Comparison of ENCODE assay signal across 8 mouse cellular contexts in genomic region chr17:46162951-46163421, GRCm38 (mm10). TPM values are rescaled to one million over a fixed set of nuclear protein-coding genes. Genes with fewer than 3 reads are reported as not detected.
DNase-seq lines count a peak whose midpoint lies in the region; ATAC-seq and TF ChIP-seq lines count a peak whose summit lies in the region.

No protein-coding gene starts in this region.

- peak overlapping the region; percentile 88 for H3K4me3 ChIP-seq in heart, embryonic 15.5 days
- peak overlapping the region; percentile 96 for H3K4me3 ChIP-seq in liver, embryonic 13.5 days (replicated peaks)
- peak overlapping the region; percentile 55 for H3K4me3 ChIP-seq in spleen, adult 2 months (ENCODE audit: extremely low read depth, insufficient read depth, insufficient read length)

- no peak for TF ChIP-seq POLR2A in spleen, adult 2 months (IDR thresholded peaks at IDR 0.05; ENCODE audit: low read depth, low read length)

- 57% methylated on average over 9 of the region's 9 CpGs for WGBS in heart, embryonic 15.5 days
- 25% methylated on average over 9 of the region's 9 CpGs for WGBS in liver, embryonic 13.5 days (ENCODE audit: insufficient replicate concordance)
- WGBS in spleen, adult 2 months, result 2% methylated on average over 9 of the region's 9 CpGs

- peak; percentile 63 for DNase-seq in cerebellum, adult 9-11 months
- no peak for DNase-seq in cerebellum, adult 8-10 months
- peak; percentile 92 for DNase-seq in CD4-positive helper T cell, adult 2 months (ENCODE audit: low read depth, low spot score)
- DNase-seq in liver, embryonic 13.5 days, result no peak
- DNase-seq in spleen, adult 2 months (ENCODE audit: low read depth in 1 of 2, low spot score in 2 of 2), result peak; percentile 50 to 56
- no peak for DNase-seq in c-Kit-positive CD71-positive TER-119-positive erythroid progenitor cells, embryonic 14.5 days (ENCODE audit: low spot score)
- no peak for DNase-seq in adipocyte (ENCODE audit: low spot score)

- H3K4me1 ChIP-seq in heart, embryonic 15.5 days (replicated peaks), result peaks cover 31% of the 10 kb centered on the region
- peaks cover 40% of the 10 kb centered on the region for H3K4me1 ChIP-seq in liver, embryonic 13.5 days (replicated peaks)
- H3K4me1 ChIP-seq in spleen, adult 2 months (ENCODE audit: control insufficient read depth, insufficient read depth, insufficient read length), result peaks cover 12% of the 10 kb centered on the region; the same call in 1 of the 2 replicates

- TF ChIP-seq CTCF in spleen, adult 2 months (IDR thresholded peaks at IDR 0.05; ENCODE audit: extremely low read depth, insufficient read depth, insufficient read length, insufficient replicate concordance), result no peak

- no peak overlapping the region for H3K9ac ChIP-seq in heart, embryonic 15.5 days
- H3K9ac ChIP-seq in liver, embryonic 13.5 days, result peak overlapping the region; percentile 97

- no peaks in the 10 kb centered on the region for H3K27me3 ChIP-seq in heart, embryonic 15.5 days
- no peaks in the 10 kb centered on the region for H3K27me3 ChIP-seq in liver, embryonic 13.5 days
- no peaks in the 10 kb centered on the region for H3K27me3 ChIP-seq in spleen, adult 2 months (ENCODE audit: control insufficient read depth, insufficient read depth, low read length)

- peaks cover 36% of the 10 kb centered on the region for H3K36me3 ChIP-seq in heart, embryonic 15.5 days
- H3K36me3 ChIP-seq in liver, embryonic 13.5 days, result peaks cover 65% of the 10 kb centered on the region
- H3K36me3 ChIP-seq in spleen, adult 2 months (ENCODE audit: control insufficient read depth, insufficient read depth, low read length), result peaks cover 31% of the 10 kb centered on the region

- peak overlapping the region; percentile 73 for H3K4me2 ChIP-seq in heart, embryonic 15.5 days
- peak overlapping the region; percentile 92 for H3K4me2 ChIP-seq in liver, embryonic 13.5 days

- H3K9me3 ChIP-seq in heart, embryonic 15.5 days (replicated peaks), result no peaks in the 10 kb centered on the region
- H3K9me3 ChIP-seq in liver, embryonic 13.5 days (replicated peaks), result no peaks in the 10 kb centered on the region

- H3K27ac ChIP-seq in heart, embryonic 15.5 days, result peak overlapping the region; percentile 12; the same call in 1 of the 2 replicates
- peak overlapping the region; percentile 91 for H3K27ac ChIP-seq in liver, embryonic 13.5 days
- peak overlapping the region; percentile 90 for H3K27ac ChIP-seq in spleen, adult 2 months (ENCODE audit: insufficient read depth, low read length)

- ATAC-seq in heart, embryonic 15.5 days (replicated peaks; ENCODE audit: insufficient number of reproducible peaks, insufficient read depth, low FRiP score, low read depth), result no peak
- no peak for ATAC-seq in liver, embryonic 13.5 days (ENCODE audit: low read depth)

RNA-seq across cellular contexts. Expression of gene Gtpbp2, which starts 2.2 kb away (rescaled TPM):
- 33.8 and 36.8 TPM in 2 replicates for polyA plus RNA-seq in heart, embryonic 15.5 days (2015; fragmentation: Nextera tagmentation; extraction: Ambion mirVana)
- polyA plus RNA-seq in liver, embryonic 13.5 days (2015; fragmentation: Nextera tagmentation; extraction: Ambion mirVana), result 25.7 and 27.0 TPM in 2 replicates
- 176 and 177 TPM in 2 replicates for polyA plus RNA-seq in spleen, adult 2 months (2012; rRNA removed)

RNA-seq across cellular contexts. Expression of gene Mad2l1bp, which starts 9.6 kb away (rescaled TPM):
- polyA plus RNA-seq in heart, embryonic 15.5 days (2015; fragmentation: Nextera tagmentation; extraction: Ambion mirVana), result 31.4 and 34.4 TPM in 2 replicates
- polyA plus RNA-seq in liver, embryonic 13.5 days (2015; fragmentation: Nextera tagmentation; extraction: Ambion mirVana), result 44.4 and 46.9 TPM in 2 replicates
- polyA plus RNA-seq in spleen, adult 2 months (2012; rRNA removed), result 16.5 and 17.7 TPM in 2 replicates

RNA-seq across cellular contexts. Expression of gene Rsph9, which starts 19.0 kb away (rescaled TPM):
- polyA plus RNA-seq in heart, embryonic 15.5 days (2015; fragmentation: Nextera tagmentation; extraction: Ambion mirVana), result 5.8 and 6.9 TPM in 2 replicates
- 0.72 and 0.96 TPM in 2 replicates for polyA plus RNA-seq in liver, embryonic 13.5 days (2015; fragmentation: Nextera tagmentation; extraction: Ambion mirVana)
- 0.58 and 2.1 TPM in 2 replicates for polyA plus RNA-seq in spleen, adult 2 months (2012; rRNA removed)

RNA-seq across cellular contexts. Expression of gene Polh, which starts 39.5 kb away (rescaled TPM):
- polyA plus RNA-seq in heart, embryonic 15.5 days (2015; fragmentation: Nextera tagmentation; extraction: Ambion mirVana), result 11.7 and 12.7 TPM in 2 replicates
- polyA plus RNA-seq in liver, embryonic 13.5 days (2015; fragmentation: Nextera tagmentation; extraction: Ambion mirVana), result 19.0 and 23.9 TPM in 2 replicates
- polyA plus RNA-seq in spleen, adult 2 months (2012; rRNA removed), result 5.2 and 5.6 TPM in 2 replicates

RNA-seq across cellular contexts. Expression of gene Xpo5, which starts 39.6 kb away (rescaled TPM):
- 15.1 and 22.0 TPM in 2 replicates for polyA plus RNA-seq in heart, embryonic 15.5 days (2015; fragmentation: Nextera tagmentation; extraction: Ambion mirVana)
- polyA plus RNA-seq in liver, embryonic 13.5 days (2015; fragmentation: Nextera tagmentation; extraction: Ambion mirVana), result 19.0 and 23.5 TPM in 2 replicates
- 14.7 and 16.8 TPM in 2 replicates for polyA plus RNA-seq in spleen, adult 2 months (2012; rRNA removed)

Comparison
In these comparisons a context has a peak if more than half of its experiments do, and no peak if none do; other contexts are left out.
1. DNase-seq: peak in cerebellum, adult 9-11 months (single experiment), CD4-positive helper T cell, adult 2 months (single experiment) and spleen, adult 2 months (2 of 2); none in cerebellum, adult 8-10 months (single experiment), liver, embryonic 13.5 days (single experiment), c-Kit-positive CD71-positive TER-119-positive erythroid progenitor cells, embryonic 14.5 days (single experiment) and adipocyte (single experiment).
2. H3K27ac ChIP-seq: peak in every context shown above with its lines; median percentile 91 in liver, embryonic 13.5 days; 90 in spleen, adult 2 months; 12 in heart, embryonic 15.5 days.
3. Peak in every context shown above with its lines, with median percentiles within 50 percentile points of each other: H3K4me3 ChIP-seq.